Mouse (Mus musculus): ENCODE results near the gene Pdk2.

Pdk2 gene

GRCm38 (mm10) chr11:94986435-94986834 is 54.7 kb downstream of the Pdk2 start:
- no peak for DNase-seq

- no peak for DNase-seq
These were observed 55.3 kb downstream of the Pdk2 start for GRCm38 (mm10) chr11:94985822-94986221.

- DNase-seq = no peak
These were observed 56.0 kb downstream of the Pdk2 start for GRCm38 (mm10) chr11:94985140-94985539.

- no peak for DNase-seq
These were observed 61.5 kb downstream of the Pdk2 start for GRCm38 (mm10) chr11:94979462-94980179.

GRCm38 (mm10) chr11:94978947-94979346 is 62.2 kb downstream of the Pdk2 start:
- peak; percentile 98 for DNase-seq

- DNase-seq = no peak
These were observed 62.8 kb downstream of the Pdk2 start for GRCm38 (mm10) chr11:94978178-94978915.
